Comparison of ENCODE assay signal across 29 mouse cellular contexts in the genomic region with DNA sequence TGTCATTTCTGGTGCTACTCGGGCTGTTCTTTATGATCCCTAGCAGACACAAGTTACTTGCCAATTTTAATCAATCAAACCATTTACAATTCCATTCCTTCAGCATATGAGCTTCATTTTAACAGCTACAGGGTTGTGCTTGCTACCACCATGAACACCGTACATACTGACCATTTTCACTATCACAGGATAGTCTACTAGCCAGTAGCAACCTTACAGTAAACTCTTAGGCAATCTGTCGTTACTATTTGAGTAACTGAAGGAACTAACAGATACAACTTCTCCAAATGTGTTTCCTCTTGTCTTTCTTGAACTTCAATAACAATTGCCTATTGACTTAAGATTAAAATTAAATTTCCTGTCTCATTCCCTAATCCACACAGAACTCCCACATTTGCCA.
"Had no signal": no experiment of that assay in that cellular context is flagged by ENCODE, and none has a peak within 500 bp of the region (broad histone marks: within the 10 kb centered on the region; RNA-seq: fewer than 3 reads in every experiment).

No protein-coding gene starts in this region.

- H3K27ac ChIP-seq: embryonic facial prominence, embryonic 10.5 days; embryonic facial prominence, embryonic 12.5 days; embryonic facial prominence, embryonic 13.5 days; embryonic facial prominence, embryonic 15.5 days; forebrain, embryonic 10.5 days; forebrain, embryonic 12.5 days; forebrain, embryonic 13.5 days; forebrain, embryonic 15.5 days; gastrocnemius, adult 2 months; heart, adult 2 months had no signal

- H3K4me1 ChIP-seq: embryonic facial prominence, embryonic 10.5 days; embryonic facial prominence, embryonic 12.5 days; embryonic facial prominence, embryonic 13.5 days; embryonic facial prominence, embryonic 15.5 days; forebrain, embryonic 10.5 days; forebrain, embryonic 12.5 days had no signal

- H3K27me3 ChIP-seq: embryonic facial prominence, embryonic 12.5 days; embryonic facial prominence, embryonic 13.5 days; embryonic facial prominence, embryonic 15.5 days; forebrain, embryonic 12.5 days; forebrain, embryonic 13.5 days; forebrain, embryonic 15.5 days had no signal

- H3K4me3 ChIP-seq: embryonic facial prominence, embryonic 10.5 days; embryonic facial prominence, embryonic 12.5 days; embryonic facial prominence, embryonic 13.5 days; embryonic facial prominence, embryonic 15.5 days; erythroblast, embryonic 14.5 days; forebrain, embryonic 10.5 days; forebrain, embryonic 12.5 days; forebrain, embryonic 13.5 days; forebrain, embryonic 15.5 days; gastrocnemius, adult 2 months; heart, adult 2 months had no signal

- H3K36me3 ChIP-seq: embryonic facial prominence, embryonic 10.5 days; embryonic facial prominence, embryonic 12.5 days; embryonic facial prominence, embryonic 13.5 days; embryonic facial prominence, embryonic 15.5 days; forebrain, embryonic 10.5 days; forebrain, embryonic 12.5 days; forebrain, embryonic 15.5 days had no signal

- H3K9me3 ChIP-seq: embryonic facial prominence, embryonic 10.5 days; embryonic facial prominence, embryonic 12.5 days; embryonic facial prominence, embryonic 13.5 days; embryonic facial prominence, embryonic 15.5 days; forebrain, embryonic 10.5 days; forebrain, embryonic 12.5 days; forebrain, embryonic 13.5 days; forebrain, embryonic 15.5 days had no signal

- DNase-seq: cerebellum, adult 2 months; cerebellum, adult 8-10 months; cerebellum, adult 9-10 months; cerebellum, adult 9-11 months; cerebellum, postnatal 10 days; cerebellum, postnatal 14 days; cerebellum, postnatal 25 days; cerebellum, postnatal 36 days; embryo, embryonic 11 days; forebrain, postnatal 0 days; gastrocnemius, adult 2 months; gastrocnemius, postnatal 10 days; gastrocnemius, postnatal 14 days; gastrocnemius, postnatal 25 days; gastrocnemius, postnatal 36 days; heart, adult 11 months; heart, adult 18-20 months; heart, adult 2 months had no signal

- ATAC-seq: forebrain, embryonic 13.5 days; forebrain, embryonic 14.5 days; forebrain, embryonic 15.5 days; forebrain, embryonic 16.5 days; forebrain, postnatal 0 days had no signal
